In the genomic region with DNA sequence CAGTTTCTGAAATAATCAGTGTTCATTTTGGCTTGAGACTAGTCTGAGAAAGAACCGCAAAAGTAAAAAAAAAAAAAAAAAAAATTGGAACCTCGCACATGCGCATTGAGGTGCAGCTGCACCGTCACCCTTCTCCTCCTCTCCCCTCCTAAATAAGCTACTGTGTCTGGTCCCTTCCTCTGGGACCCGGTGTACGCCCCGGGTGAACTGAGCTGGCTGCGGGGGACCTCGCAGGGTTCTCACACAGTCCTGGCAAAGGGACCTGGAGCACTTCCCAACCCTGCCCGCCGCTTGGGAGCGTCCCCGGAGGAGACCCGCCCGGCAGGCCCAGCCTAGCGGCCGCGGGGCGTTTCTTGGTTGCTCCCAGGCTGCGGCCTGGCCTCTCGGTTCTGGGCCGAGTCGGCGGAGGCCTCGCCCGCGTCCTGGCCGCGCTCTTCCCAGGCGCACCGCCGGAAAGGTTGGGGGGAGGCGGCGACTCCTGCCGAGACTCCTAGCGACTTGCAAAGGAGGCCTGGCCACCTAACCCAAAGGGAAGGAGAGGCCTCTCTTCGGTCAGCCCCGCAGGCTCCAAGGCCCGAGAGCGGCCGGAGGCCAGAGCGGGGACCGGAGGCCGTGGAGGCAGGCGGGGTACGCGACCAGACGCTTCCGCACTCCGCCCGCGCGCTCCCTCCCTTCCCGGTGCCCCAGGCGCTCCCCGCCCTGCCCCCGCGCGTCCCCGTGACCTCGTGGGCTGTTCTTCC, we compare ENCODE assay signal across 8 mouse cellular contexts. TPM values are rescaled to one million over a fixed set of nuclear protein-coding genes. Genes with fewer than 3 reads are reported as not detected.
DNase-seq lines count a peak whose midpoint lies in the region; ATAC-seq lines count a peak whose summit lies in the region.

A gene (plus strand): TSS at position 162 of the 740 bp plus-strand sequence.

- H3K4me2 ChIP-seq in hindbrain, embryonic 12.5 days (replicated peaks): peak within 1 kb of the TSS; percentile 95

- WGBS in hindbrain, embryonic 12.5 days: under 1% methylated on average over 52 of the region's 61 CpGs

- peaks cover 60% of the 10 kb centered on the region for H3K27me3 ChIP-seq in hindbrain, embryonic 12.5 days

- peak within 1 kb of the TSS; percentile 76 for H3K27ac ChIP-seq in hindbrain, embryonic 12.5 days

- ATAC-seq in hindbrain, embryonic 12.5 days (ENCODE audit: low FRiP score): peak; percentile 74

- no peaks in the 10 kb centered on the region for H3K9me3 ChIP-seq in hindbrain, embryonic 12.5 days (replicated peaks)

- H3K9ac ChIP-seq in hindbrain, embryonic 12.5 days: peak within 1 kb of the TSS; percentile 76

- H3K4me3 ChIP-seq in hindbrain, embryonic 12.5 days: peak within 1 kb of the TSS; percentile 59

- no peaks in the 10 kb centered on the region for H3K36me3 ChIP-seq in hindbrain, embryonic 12.5 days

- peaks cover 22% of the 10 kb centered on the region for H3K4me1 ChIP-seq in hindbrain, embryonic 12.5 days

- DNase-seq in MN1 (ENCODE audit: low spot score): peak; percentile 80
- peak; percentile 78 to 85 for DNase-seq in cerebellum, adult 18-20 months
- DNase-seq in frontal cortex, postnatal 14 days (ENCODE audit: low spot score in 2 of 2): peak; percentile 30 to 36
- DNase-seq in layer of hippocampus, postnatal 25 days (ENCODE audit: extremely low spot score in 1 of 2, low spot score in 1 of 2): peak; percentile 58 to 63
- peak; percentile 83 to 88 for DNase-seq in lung, postnatal 4 days
- DNase-seq in retina, postnatal 1 day: peak; percentile 86
- peak; percentile 70 for DNase-seq in urinary bladder, postnatal 25 days (ENCODE audit: low spot score)

RNA-seq across cellular contexts. Expression of the gene that starts here (rescaled TPM):
- polyA plus RNA-seq in hindbrain, embryonic 12.5 days (2016; fragmentation: Nextera tagmentation; extraction: Ambion mirVana): 0.22 and 0.35 TPM in 2 replicates
- 1 to 10 TPM; 3.8 to 5.5 TPM for total RNA-seq in layer of hippocampus, postnatal 25 days (2021)

Comparison
In these comparisons a context has a peak if more than half of its experiments do, and no peak if none do; other contexts are left out.
1. Peak in every context shown above with its lines: DNase-seq, ATAC-seq, H3K4me3 ChIP-seq and H3K27ac ChIP-seq.
2. Peak in ATAC-seq, H3K4me3 ChIP-seq, H3K27ac ChIP-seq, H3K9ac ChIP-seq and H3K4me2 ChIP-seq in hindbrain, embryonic 12.5 days; RNA of the gene not detected or under 1 TPM.
3. DNase-seq: peak in every context shown above with its lines; median percentile 86 in retina, postnatal 1 day; 86 in lung, postnatal 4 days; 82 in cerebellum, adult 18-20 months; 80 in MN1; 70 in urinary bladder, postnatal 25 days; 60 in layer of hippocampus, postnatal 25 days; 33 in frontal cortex, postnatal 14 days.